Mouse (Mus musculus): ENCODE results near the gene Gfi1. TPM values are rescaled to one million over a fixed set of nuclear protein-coding genes. Genes with fewer than 3 reads are reported as not detected.

Gfi1 gene
- total and polyA plus RNA-seq, 3 experiments, result 0.99 to 1.5 (median 1.4) TPM

DNA sequence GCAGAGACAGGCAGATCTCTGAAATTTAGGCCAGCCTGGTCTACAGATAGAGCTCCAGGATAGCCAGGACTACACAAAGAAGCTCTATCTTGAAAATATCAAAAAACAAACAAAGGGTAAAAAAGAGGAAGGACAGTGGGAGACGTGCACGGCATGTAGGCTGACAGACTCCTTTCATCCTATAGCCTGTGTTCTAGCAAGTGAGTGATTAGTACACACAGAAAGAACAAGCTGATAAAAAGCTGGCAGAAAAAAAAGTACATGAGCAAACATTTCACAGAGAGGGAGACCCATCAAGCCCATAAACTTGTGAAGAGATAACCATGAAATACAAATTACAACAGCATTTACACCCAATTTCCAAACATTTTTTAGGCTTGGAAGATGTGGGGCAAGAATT, 14.1 kb downstream of the Gfi1 start:
- Histone ChIP-seq H3K9ac (ENCODE audit: insufficient read depth, low read depth) (no peak overlapping the region), H3K9me3 (replicated peaks; ENCODE audit: low read length) (no peaks in the 10 kb centered on the region), H3K27ac (ENCODE audit: insufficient read depth, low read depth) (no peak overlapping the region), H3K4me3 (replicated peaks in 1 of 3; ENCODE audit: low read depth in 2 of 3, low read length in 2 of 3, poor library complexity in 1 of 3) (no peak overlapping the region), H3K4me1 (ENCODE audit: control insufficient read depth in 1 of 2, insufficient read depth in 2 of 2) (peaks cover 2 to 25% of the 10 kb centered on the region in 2 experiments; a peak in 3 of 4 replicates), H3K4me2 (ENCODE audit: insufficient read depth, low read depth, poor library complexity, severe bottlenecking) (no peak overlapping the region), H3K27me3 (replicated peaks) (no peaks in the 10 kb centered on the region), H3K79me2 (replicated peaks; ENCODE audit: control insufficient read depth, extremely low read depth, insufficient read depth, poor library complexity, severe bottlenecking) (no peaks in the 10 kb centered on the region), H3K36me3 (replicated peaks in 1 of 2; ENCODE audit: control insufficient read depth in 1 of 2, insufficient read depth in 1 of 2, low read length in 1 of 2) (no peaks in the 10 kb centered on the region)
- dilution Hi-C loops (cut with MboI; ENCODE audit: extremely low pct_ligation_motif_present, extremely low pct_unique_long_range_greater_than_20kb, low sequenced_read_pairs) (no loop called here), in situ Hi-C loops (cut with MboI; ENCODE audit: low pct_ligation_motif_present, low pct_unique_long_range_greater_than_20kb, low sequenced_read_pairs) (no loop called here)
- DNase-seq (ENCODE audit: extremely low read depth), result no peak
- TF ChIP-seq E2F4 (IDR thresholded peaks at IDR 0.05; ENCODE audit: insufficient replicate concordance, low read depth, low read length), result no peak
- TF ChIP-seq BHLHE40 (IDR thresholded peaks at IDR 0.05; ENCODE audit: low read depth, low read length), result no peak
- no peak for TF ChIP-seq RCOR1 (conservative IDR thresholded peaks at IDR 0.05; ENCODE audit: low read depth, low read length)

DNA sequence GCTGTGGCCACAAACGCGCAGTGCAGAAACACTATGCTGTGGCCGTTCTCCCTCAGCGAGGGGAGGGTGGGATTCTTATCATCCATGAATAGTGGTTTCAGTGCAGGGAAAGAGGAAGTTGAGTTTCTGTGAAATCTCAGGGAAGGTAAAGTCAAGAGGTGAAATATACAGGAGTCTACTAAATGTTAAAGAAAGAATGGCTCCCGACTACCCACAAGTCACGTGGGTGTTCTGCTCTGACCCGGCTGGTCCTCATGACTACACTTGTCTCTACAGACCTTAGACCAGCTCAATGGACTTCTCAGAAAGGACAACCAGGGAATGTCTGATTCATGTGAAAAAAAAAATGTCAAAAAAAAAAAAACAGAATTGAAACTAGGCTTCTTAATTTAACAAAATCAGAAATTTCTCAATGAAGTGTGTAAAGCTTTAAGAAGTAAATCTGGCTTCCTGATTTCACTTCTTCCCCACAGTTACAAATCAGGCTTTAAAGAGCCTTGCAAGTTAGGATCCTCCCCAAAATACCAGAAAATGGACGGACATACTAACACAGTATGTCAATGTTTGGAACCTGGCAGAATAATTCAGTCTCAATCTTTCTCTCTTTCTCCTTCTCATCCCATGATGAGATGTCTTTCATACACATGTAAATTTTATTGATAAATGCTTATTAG, 17.6 kb downstream of the Gfi1 start:
- no peak for DNase-seq (ENCODE audit: extremely low read depth)
- H3K36me3 ChIP-seq (replicated peaks in 1 of 2; ENCODE audit: control insufficient read depth in 1 of 2, insufficient read depth in 1 of 2, low read length in 1 of 2), result no peaks in the 10 kb centered on the region
- no peaks in the 10 kb centered on the region for H3K27me3 ChIP-seq (replicated peaks)
- TF ChIP-seq ZNF384 (IDR thresholded peaks at IDR 0.05; ENCODE audit: low read depth, low read length) (0 out of 2 replicates have a peak, but pooled peaks have one; percentile 48), KAT2A (IDR thresholded peaks at IDR 0.05; ENCODE audit: insufficient replicate concordance, low read length) (no peak), ELF1 (IDR thresholded peaks at IDR 0.05; ENCODE audit: low read depth, low read length) (no peak), TCF12 (IDR thresholded peaks at IDR 0.05; ENCODE audit: low read depth, low read length) (no peak), UBTF (IDR thresholded peaks at IDR 0.05; ENCODE audit: low read depth, low read length) (no peak), POLR2AphosphoS2 (IDR thresholded peaks at IDR 0.05; ENCODE audit: low read depth, low read length) (no peak), NRF1 (IDR thresholded peaks at IDR 0.05; ENCODE audit: low read depth, low read length) (no peak), SMC3 (IDR thresholded peaks at IDR 0.05; ENCODE audit: low read depth, low read length) (no peak)
- no peaks in the 10 kb centered on the region for H3K79me2 ChIP-seq (replicated peaks; ENCODE audit: control insufficient read depth, extremely low read depth, insufficient read depth, poor library complexity, severe bottlenecking)
- dilution Hi-C loops (cut with MboI; ENCODE audit: extremely low pct_ligation_motif_present, extremely low pct_unique_long_range_greater_than_20kb, low sequenced_read_pairs), result no loop called here
- no peak overlapping the region for H3K9ac ChIP-seq (ENCODE audit: insufficient read depth, low read depth)
- peaks cover 8 to 40% of the 10 kb centered on the region in 2 experiments for H3K4me1 ChIP-seq (ENCODE audit: control insufficient read depth in 1 of 2, insufficient read depth in 2 of 2)
- H3K4me2 ChIP-seq (ENCODE audit: insufficient read depth, low read depth, poor library complexity, severe bottlenecking), result no peak overlapping the region
- no peaks in the 10 kb centered on the region for H3K9me3 ChIP-seq (replicated peaks; ENCODE audit: low read length)
- in situ Hi-C loops (cut with MboI; ENCODE audit: low pct_ligation_motif_present, low pct_unique_long_range_greater_than_20kb, low sequenced_read_pairs), result no loop called here
- no peak overlapping the region for H3K27ac ChIP-seq (ENCODE audit: insufficient read depth, low read depth)
- no peak overlapping the region for H3K4me3 ChIP-seq (replicated peaks in 1 of 3; ENCODE audit: low read depth in 2 of 3, low read length in 2 of 3, poor library complexity in 1 of 3)

DNA sequence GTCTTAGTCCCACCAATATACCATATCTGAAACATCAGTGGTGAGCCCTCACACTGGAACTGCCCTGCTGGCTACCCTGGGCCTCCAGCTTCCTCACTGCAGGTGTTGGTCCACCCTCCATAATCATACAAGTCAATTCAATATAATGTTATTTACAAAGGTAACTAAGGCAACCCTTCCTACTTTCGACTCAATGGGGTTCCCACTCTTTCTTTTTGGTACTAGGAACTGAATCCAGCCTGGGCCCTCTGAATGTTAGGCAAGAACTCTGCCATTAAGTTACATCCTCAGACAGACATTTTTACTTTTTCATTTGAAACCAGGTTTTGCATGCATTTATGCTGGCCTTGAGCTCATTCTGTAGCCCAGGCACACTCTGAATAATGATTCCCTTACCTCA, 19.6 kb downstream of the Gfi1 start:
- H3K4me2 ChIP-seq (ENCODE audit: insufficient read depth, low read depth, poor library complexity, severe bottlenecking), result no peak overlapping the region
- DNase-seq (ENCODE audit: extremely low read depth), result no peak
- H3K4me1 ChIP-seq (ENCODE audit: control insufficient read depth in 1 of 2, insufficient read depth in 2 of 2), result peaks cover 14 to 58% of the 10 kb centered on the region in 2 experiments
- TF ChIP-seq HCFC1 (IDR thresholded peaks at IDR 0.05; ENCODE audit: low read depth, low read length) (no peak), JUND (conservative IDR thresholded peaks at IDR 0.05; ENCODE audit: low read depth, low read length) (no peak)
- no peaks in the 10 kb centered on the region for H3K79me2 ChIP-seq (replicated peaks; ENCODE audit: control insufficient read depth, extremely low read depth, insufficient read depth, poor library complexity, severe bottlenecking)
- no peak overlapping the region for H3K4me3 ChIP-seq (replicated peaks in 1 of 3; ENCODE audit: low read depth in 2 of 3, low read length in 2 of 3, poor library complexity in 1 of 3)
- in situ Hi-C loops (cut with MboI; ENCODE audit: low pct_ligation_motif_present, low pct_unique_long_range_greater_than_20kb, low sequenced_read_pairs), result no loop called here
- H3K27me3 ChIP-seq (replicated peaks), result no peaks in the 10 kb centered on the region
- no peaks in the 10 kb centered on the region for H3K36me3 ChIP-seq (replicated peaks in 1 of 2; ENCODE audit: control insufficient read depth in 1 of 2, insufficient read depth in 1 of 2, low read length in 1 of 2)
- no peaks in the 10 kb centered on the region for H3K9me3 ChIP-seq (replicated peaks; ENCODE audit: low read length)
- no peak overlapping the region for H3K27ac ChIP-seq (ENCODE audit: insufficient read depth, low read depth)
- no peak overlapping the region for H3K9ac ChIP-seq (ENCODE audit: insufficient read depth, low read depth)
- dilution Hi-C loops (cut with MboI; ENCODE audit: extremely low pct_ligation_motif_present, extremely low pct_unique_long_range_greater_than_20kb, low sequenced_read_pairs), result no loop called here

Measured in CH12.LX (cell line).